Mouse (Mus musculus): Measurements from ENCODE around the gene Rnf187. TPM values are rescaled to one million over a fixed set of nuclear protein-coding genes. Genes with fewer than 3 reads are reported as not detected.

Gene Rnf187
- polyA plus RNA-seq, 1 experiment: 245 TPM

DNA sequence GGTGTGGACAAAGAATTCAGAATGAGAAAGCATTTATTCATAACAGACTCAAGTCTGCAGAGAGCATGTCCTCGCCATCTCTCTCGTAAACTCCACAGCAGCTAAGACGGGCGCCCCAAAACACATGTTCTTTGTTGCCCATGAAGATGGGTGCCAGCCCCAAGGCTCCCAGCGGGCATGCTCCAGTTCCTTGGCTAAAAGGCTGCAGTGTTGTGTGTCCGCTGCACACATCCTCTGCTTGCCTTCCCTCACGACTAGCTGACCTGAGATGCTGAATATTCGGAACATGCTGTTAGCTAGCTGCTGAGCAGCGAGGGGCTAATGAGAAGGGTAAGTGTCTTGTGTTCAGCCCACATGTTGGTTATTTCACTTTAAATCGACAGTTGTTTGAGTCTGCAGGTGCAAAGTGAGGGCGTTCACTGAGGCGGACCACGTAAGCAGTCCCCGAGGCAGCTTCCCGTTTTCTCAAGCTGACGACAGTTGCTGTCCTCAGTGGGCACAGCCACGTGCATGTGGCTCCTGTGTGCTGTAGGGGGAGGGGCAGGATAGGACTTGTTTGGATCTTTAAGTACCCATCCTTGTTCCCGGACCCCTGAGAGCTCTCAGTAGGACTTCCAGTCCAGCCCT lies 43.9 kb upstream of the Rnf187 start:
- H3K4me3 ChIP-seq (ENCODE audit: insufficient read depth, poor library complexity, severe bottlenecking): no peak overlapping the region
- peaks cover 47% of the 10 kb centered on the region for H3K36me3 ChIP-seq (ENCODE audit: control insufficient read depth, insufficient read depth)

DNA sequence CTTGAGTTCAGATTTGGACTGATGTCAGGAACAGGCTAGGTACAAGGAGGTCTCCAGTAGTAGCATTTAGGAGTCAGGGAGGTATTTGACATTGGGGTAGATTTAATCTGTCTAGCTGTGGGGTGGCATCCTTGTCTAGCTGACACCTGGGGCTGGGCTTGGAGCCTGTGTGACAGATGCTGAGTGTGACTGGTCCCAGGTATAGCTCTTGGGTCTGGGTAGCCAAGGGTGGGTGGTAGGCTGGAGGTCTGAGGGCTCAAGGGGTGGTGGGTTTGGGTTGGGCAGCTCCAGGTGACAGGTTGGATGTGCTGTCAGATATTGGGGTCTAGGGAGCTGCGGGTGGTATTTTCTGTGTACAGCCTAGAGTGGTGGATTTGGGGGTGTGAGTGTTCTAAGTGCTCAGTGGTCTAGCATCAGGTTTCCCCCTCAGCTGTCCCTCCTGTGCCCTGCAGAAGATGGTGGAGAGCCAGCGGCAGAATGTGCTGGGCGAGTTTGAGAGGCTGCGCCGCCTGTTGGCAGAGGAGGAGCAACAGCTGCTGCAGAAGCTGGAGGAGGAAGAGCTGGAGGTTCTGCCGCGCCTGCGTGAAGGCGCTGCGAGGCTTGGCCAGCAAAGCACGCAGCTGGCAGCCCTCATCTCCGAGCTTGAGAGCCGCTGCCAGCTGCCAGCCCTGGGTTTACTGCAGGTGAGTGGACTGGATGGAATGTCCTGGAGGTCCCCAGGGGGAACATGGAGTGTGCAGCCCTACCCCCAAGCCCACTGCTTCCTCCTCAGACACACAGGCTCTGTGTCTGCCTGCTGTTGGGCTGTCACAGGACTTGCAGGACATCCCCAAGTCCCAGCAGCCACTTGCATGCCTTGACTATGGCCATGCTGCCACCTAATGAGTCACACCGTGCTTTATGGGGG lies 43.1 kb upstream of the Rnf187 start:
- TF ChIP-seq CEBPB (IDR thresholded peaks at IDR 0.05; ENCODE audit: low read depth) (no peak), MYOG (IDR thresholded peaks at IDR 0.05; ENCODE audit: control insufficient read depth, extremely low read depth, insufficient read length) (no peak), MYOD1 (IDR thresholded peaks at IDR 0.05; ENCODE audit: control insufficient read depth, insufficient read length, low read depth) (peak; percentile 79), USF1 (IDR thresholded peaks at IDR 0.05; ENCODE audit: low read depth) (no peak), CTCF (IDR thresholded peaks at IDR 0.05; ENCODE audit: control insufficient read depth, insufficient read depth, insufficient read length) (peak; percentile 75), MAX (IDR thresholded peaks at IDR 0.05) (no peak)
- peaks cover 53% of the 10 kb centered on the region for H3K79me2 ChIP-seq (ENCODE audit: control insufficient read depth, insufficient read depth)
- peaks cover 39% of the 10 kb centered on the region for H3K36me3 ChIP-seq (ENCODE audit: control insufficient read depth, insufficient read depth)
- H3K27me3 ChIP-seq (ENCODE audit: control insufficient read depth, insufficient read depth, insufficient read length): no peaks in the 10 kb centered on the region
- H3ac ChIP-seq (ENCODE audit: control insufficient read depth, insufficient read length, low read depth): peak overlapping the region; percentile 10
- H3K79me3 ChIP-seq (ENCODE audit: low read depth): peaks cover 36% of the 10 kb centered on the region
- no peak overlapping the region for H3K4me3 ChIP-seq (ENCODE audit: insufficient read depth, poor library complexity, severe bottlenecking)

More for the DNA sequence above, 43.9 kb upstream of the Rnf187 start:
- Histone ChIP-seq H3K79me2 (ENCODE audit: control insufficient read depth, insufficient read depth) (peaks cover 45% of the 10 kb centered on the region), H3K79me3 (ENCODE audit: low read depth) (peaks cover 33% of the 10 kb centered on the region), H3ac (ENCODE audit: control insufficient read depth, insufficient read length, low read depth) (no peak overlapping the region), H3K27me3 (ENCODE audit: control insufficient read depth, insufficient read depth, insufficient read length) (no peaks in the 10 kb centered on the region)
- TF ChIP-seq USF1 (IDR thresholded peaks at IDR 0.05; ENCODE audit: low read depth) (no peak), MYOD1 (IDR thresholded peaks at IDR 0.05; ENCODE audit: control insufficient read depth, insufficient read length, low read depth) (no peak), CEBPB (IDR thresholded peaks at IDR 0.05; ENCODE audit: low read depth) (no peak), FOSL1 (IDR thresholded peaks at IDR 0.05; ENCODE audit: insufficient read depth, low read length, poor library complexity, severe bottlenecking) (no peak), CTCF (IDR thresholded peaks at IDR 0.05; ENCODE audit: control insufficient read depth, insufficient read depth, insufficient read length) (no peak), MAX (IDR thresholded peaks at IDR 0.05) (no peak), MYOG (IDR thresholded peaks at IDR 0.05; ENCODE audit: control insufficient read depth, extremely low read depth, insufficient read length) (no peak)

DNA sequence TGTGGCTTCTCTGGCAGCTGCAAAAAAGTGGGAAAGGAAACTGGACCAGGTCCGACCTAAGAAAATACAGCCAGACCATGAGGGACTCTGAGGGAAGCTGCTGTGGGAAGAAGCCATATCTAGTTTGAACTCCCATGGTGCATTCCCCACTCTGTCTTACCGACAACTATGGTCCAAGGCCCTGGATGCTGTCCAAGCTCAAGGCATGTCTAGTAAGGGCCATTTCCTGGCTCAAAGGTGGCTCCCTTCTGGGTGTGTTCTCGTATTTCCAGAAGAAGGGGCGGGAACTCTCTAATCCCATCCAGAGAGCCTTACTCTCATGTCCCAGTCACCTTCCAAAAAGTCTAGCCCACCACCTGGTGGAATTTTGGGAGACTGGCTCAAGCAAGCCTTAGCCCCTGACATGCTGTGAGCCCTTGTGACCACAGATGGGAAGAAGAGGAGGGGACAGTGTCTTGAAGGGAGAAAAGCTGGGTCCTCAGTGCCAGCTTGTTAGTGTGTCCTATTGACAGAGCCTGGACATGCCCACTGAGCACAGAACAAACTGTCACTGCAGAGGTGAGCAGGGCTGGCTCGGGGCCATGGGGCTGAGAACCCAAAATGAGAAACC lies 41.8 kb upstream of the Rnf187 start:
- Histone ChIP-seq H3ac (ENCODE audit: control insufficient read depth, insufficient read length, low read depth) (peak overlapping the region; percentile 20), H3K4me3 (ENCODE audit: insufficient read depth, poor library complexity, severe bottlenecking) (no peak overlapping the region), H3K27me3 (ENCODE audit: control insufficient read depth, insufficient read depth, insufficient read length) (no peaks in the 10 kb centered on the region), H3K36me3 (ENCODE audit: control insufficient read depth, insufficient read depth) (peaks cover 27% of the 10 kb centered on the region), H3K79me3 (ENCODE audit: low read depth) (peaks cover 42% of the 10 kb centered on the region), H3K79me2 (ENCODE audit: control insufficient read depth, insufficient read depth) (peaks cover 66% of the 10 kb centered on the region)
- TF ChIP-seq USF1 (IDR thresholded peaks at IDR 0.05; ENCODE audit: low read depth): no peak
- no peak for TF ChIP-seq MYOG (IDR thresholded peaks at IDR 0.05; ENCODE audit: control insufficient read depth, extremely low read depth, insufficient read length)
- TF ChIP-seq CTCF (IDR thresholded peaks at IDR 0.05; ENCODE audit: control insufficient read depth, insufficient read depth, insufficient read length): no peak
- TF ChIP-seq FOSL1 (IDR thresholded peaks at IDR 0.05; ENCODE audit: insufficient read depth, low read length, poor library complexity, severe bottlenecking): no peak
- TF ChIP-seq CEBPB (IDR thresholded peaks at IDR 0.05; ENCODE audit: low read depth): no peak
- TF ChIP-seq MAX (IDR thresholded peaks at IDR 0.05): no peak
- no peak for TF ChIP-seq MYOD1 (IDR thresholded peaks at IDR 0.05; ENCODE audit: control insufficient read depth, insufficient read length, low read depth)

GRCm38 (mm10) chr11:58979661-58980060 lies 40.9 kb upstream of the Rnf187 start:
- H3K79me3 ChIP-seq (ENCODE audit: low read depth): peaks cover 43% of the 10 kb centered on the region
- peak overlapping the region; percentile 57 for H3K4me3 ChIP-seq (ENCODE audit: insufficient read depth, poor library complexity, severe bottlenecking)
- H3K36me3 ChIP-seq (ENCODE audit: control insufficient read depth, insufficient read depth): peaks cover 20% of the 10 kb centered on the region
- peak overlapping the region; percentile 74 for H3ac ChIP-seq (ENCODE audit: control insufficient read depth, insufficient read length, low read depth)
- H3K27me3 ChIP-seq (ENCODE audit: control insufficient read depth, insufficient read depth, insufficient read length): no peaks in the 10 kb centered on the region
- TF ChIP-seq USF1 (IDR thresholded peaks at IDR 0.05; ENCODE audit: low read depth) (no peak), CEBPB (IDR thresholded peaks at IDR 0.05; ENCODE audit: low read depth) (no peak), FOSL1 (IDR thresholded peaks at IDR 0.05; ENCODE audit: insufficient read depth, low read length, poor library complexity, severe bottlenecking) (no peak), MYOG (IDR thresholded peaks at IDR 0.05; ENCODE audit: control insufficient read depth, extremely low read depth, insufficient read length) (no peak), MYOD1 (IDR thresholded peaks at IDR 0.05; ENCODE audit: control insufficient read depth, insufficient read length, low read depth) (no peak), MAX (IDR thresholded peaks at IDR 0.05) (no peak), CTCF (IDR thresholded peaks at IDR 0.05; ENCODE audit: control insufficient read depth, insufficient read depth, insufficient read length) (no peak)
- peaks cover 74% of the 10 kb centered on the region for H3K79me2 ChIP-seq (ENCODE audit: control insufficient read depth, insufficient read depth)

DNA sequence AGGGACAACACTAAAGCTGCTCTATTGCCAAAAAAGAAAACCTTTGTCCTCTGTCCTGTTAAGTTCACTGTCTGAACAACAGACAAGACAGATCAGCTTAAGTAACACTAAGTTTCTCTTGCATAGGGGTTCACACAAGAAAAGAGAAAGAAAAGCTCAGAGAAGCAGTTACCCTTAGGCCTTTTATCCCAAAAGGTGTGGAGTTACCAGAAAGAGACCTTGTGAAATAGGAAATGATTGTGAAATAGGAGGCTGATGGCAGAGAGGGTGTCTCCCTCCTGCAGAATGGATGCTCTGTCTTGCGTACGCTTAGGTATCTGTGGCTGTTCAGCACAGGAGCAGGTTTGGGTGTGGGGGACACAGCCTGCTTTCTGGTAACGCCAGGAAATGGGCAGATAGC lies 40.5 kb upstream of the Rnf187 start:
- peaks cover 47% of the 10 kb centered on the region for H3K79me3 ChIP-seq (ENCODE audit: low read depth)
- peaks cover 18% of the 10 kb centered on the region for H3K36me3 ChIP-seq (ENCODE audit: control insufficient read depth, insufficient read depth)
- H3K79me2 ChIP-seq (ENCODE audit: control insufficient read depth, insufficient read depth): peaks cover 79% of the 10 kb centered on the region
- H3K27me3 ChIP-seq (ENCODE audit: control insufficient read depth, insufficient read depth, insufficient read length): no peaks in the 10 kb centered on the region
- H3K4me3 ChIP-seq (ENCODE audit: insufficient read depth, poor library complexity, severe bottlenecking): peak overlapping the region; percentile 57
- peak overlapping the region; percentile 80 for H3ac ChIP-seq (ENCODE audit: control insufficient read depth, insufficient read length, low read depth)
- TF ChIP-seq CTCF (IDR thresholded peaks at IDR 0.05; ENCODE audit: control insufficient read depth, insufficient read depth, insufficient read length) (no peak), FOSL1 (IDR thresholded peaks at IDR 0.05; ENCODE audit: insufficient read depth, low read length, poor library complexity, severe bottlenecking) (no peak), CEBPB (IDR thresholded peaks at IDR 0.05; ENCODE audit: low read depth) (peak; percentile 66)

Data from C2C12 (cell line).